Mouse (Mus musculus) myocyte (in vitro differentiated cells): ENCODE data around the gene Ldhc.

Experiments used
- E2F4 ChIP-seq: IDR thresholded peaks from one replicate; pipeline ENCODE4 v1.6.1; 2011; ENCODE audit warnings: mild to moderate bottlenecking, control low read depth, moderate library complexity; ENCODE audit not compliant: insufficient read depth
- POLR2A ChIP-seq: IDR thresholded peaks from one replicate; pipeline ENCODE4 v1.6.1; 2011; ENCODE audit warnings: low read depth, mild to moderate bottlenecking, control low read depth, moderate library complexity; ENCODE audit not compliant: insufficient read length
- TCF12 ChIP-seq: IDR thresholded peaks from one replicate; pipeline ENCODE4 v1.6.1; 2011; ENCODE audit warnings: mild to moderate bottlenecking, control low read depth; ENCODE audit not compliant: poor library complexity, insufficient read depth, severe bottlenecking
- USF1 ChIP-seq: IDR thresholded peaks from one replicate; pipeline ENCODE4 v1.6.1; 2011; ENCODE audit warnings: low read depth, mild to moderate bottlenecking, control low read depth, moderate library complexity

DNA sequence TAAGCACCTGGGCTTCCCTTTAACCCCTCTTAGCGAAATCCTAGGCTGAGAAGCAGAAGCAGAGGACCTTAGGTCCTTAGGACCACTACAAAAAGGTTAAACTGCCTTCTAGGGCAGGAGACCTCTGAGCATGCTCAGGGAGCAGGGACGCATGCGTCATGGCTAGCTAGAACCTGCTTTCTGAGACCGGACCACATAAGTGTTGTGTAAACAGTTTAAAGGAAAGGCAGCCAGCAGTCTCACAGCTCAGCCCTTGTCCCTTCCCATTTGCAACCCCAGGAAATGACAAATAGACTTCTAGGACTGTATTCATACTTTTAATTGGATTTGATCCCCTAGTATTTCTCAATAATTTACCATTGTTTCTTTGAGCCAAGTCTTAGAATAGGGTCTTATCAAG is 20.7 kb upstream of the Ldhc start:
- no peak for TF ChIP-seq E2F4
- TF ChIP-seq POLR2A, result no peak
- no peak for TF ChIP-seq USF1
- TF ChIP-seq TCF12, result no peak
